In genomic region chr9:120191362-120192098, GRCm38 (mm10) we compare ENCODE assay signal across 8 mouse cellular contexts. TPM values are rescaled to one million over a fixed set of nuclear protein-coding genes. Genes with fewer than 3 reads are reported as not detected.
DNase-seq lines count a peak whose midpoint lies in the region; ATAC-seq and TF ChIP-seq lines count a peak whose summit lies in the region.

No protein-coding gene starts in this region.

- 25% methylated on average over 21 of the region's 21 CpGs for WGBS in hindbrain, postnatal 0 days
- WGBS in macrophage (ENCODE audit: missing documents), result 28% methylated on average over 21 of the region's 21 CpGs

- H3K9ac ChIP-seq in hindbrain, postnatal 0 days (replicated peaks; ENCODE audit: low read length), result peak overlapping the region; percentile 51; the same call in 1 of the 2 replicates

- ATAC-seq in hindbrain, postnatal 0 days, result peak; percentile 96

- H3K4me2 ChIP-seq in hindbrain, postnatal 0 days (ENCODE audit: low read depth, low read length), result peak overlapping the region; percentile 59

- DNase-seq in ZHBTc4 (ENCODE audit: low read depth, low spot score), result peak; percentile 91
- peak; percentile 84 to 89 for DNase-seq in cerebellum, postnatal 36 days
- DNase-seq in frontal cortex, postnatal 36 days (ENCODE audit: low spot score in 2 of 2), result peak; percentile 90 to 95
- peak; percentile 96 for DNase-seq in hindbrain, postnatal 0 days (ENCODE audit: low spot score)
- DNase-seq in left cerebral cortex, adult 18-20 months (ENCODE audit: low spot score in 2 of 2), result peak; percentile 92 to 99
- DNase-seq in right cerebral cortex, adult 2 months (ENCODE audit: low spot score in 2 of 2), result peak; percentile 96 to 97
- DNase-seq in urinary bladder, postnatal 36 days (ENCODE audit: low spot score in 2 of 2), result peak; percentile 67 to 75

- H3K27me3 ChIP-seq in hindbrain, postnatal 0 days (ENCODE audit: insufficient read depth, low read length), result no peaks in the 10 kb centered on the region

- no peaks in the 10 kb centered on the region for H3K9me3 ChIP-seq in hindbrain, postnatal 0 days (ENCODE audit: low read length)

- no peaks in the 10 kb centered on the region for H3K36me3 ChIP-seq in hindbrain, postnatal 0 days (ENCODE audit: insufficient read depth, low read length)
- no peaks in the 10 kb centered on the region for H3K36me3 ChIP-seq in macrophage (ENCODE audit: inconsistent target)

- H3K4me3 ChIP-seq in hindbrain, postnatal 0 days (ENCODE audit: low read length), result peak overlapping the region; percentile 29
- H3K4me3 ChIP-seq in macrophage (ENCODE audit: inconsistent target), result peak overlapping the region; percentile 7; the same call in 1 of the 2 replicates

- peak; percentile 90 for TF ChIP-seq CTCF in hindbrain, postnatal 0 days (IDR thresholded peaks at IDR 0.05; ENCODE audit: low read depth)

- H3K79me2 ChIP-seq in macrophage (ENCODE audit: inconsistent target), result no peaks in the 10 kb centered on the region

- peak overlapping the region; percentile 83 for H3K27ac ChIP-seq in hindbrain, postnatal 0 days
- H3K27ac ChIP-seq in macrophage, result no peak overlapping the region

- no peaks in the 10 kb centered on the region for H3K4me1 ChIP-seq in hindbrain, postnatal 0 days (ENCODE audit: insufficient read depth, low read length)

RNA-seq across cellular contexts. Expression of gene Mobp, which starts 42.0 kb away (rescaled TPM):
- 13.4 and 16.7 TPM in 2 replicates for total RNA-seq in hindbrain, postnatal 0 days (2014; rRNA removed)
- polyA plus RNA-seq in hindbrain, postnatal 0 days (2015; fragmentation: Nextera tagmentation; extraction: Ambion mirVana), result 6.8 and 11.1 TPM in 2 replicates
- 100 to 1,000 TPM; 189 to 204 TPM for total RNA-seq in left cerebral cortex, adult 18-20 months (2021)
- not detected for total RNA-seq in macrophage (2018; cell fraction: chromatin; rRNA removed)
- total RNA-seq in macrophage (2018; cell fraction: cytosol; rRNA removed), result not detected
- total RNA-seq in macrophage (2018; cell fraction: nucleus; rRNA removed), result not detected
- not detected in 3 replicates for polyA plus RNA-seq in macrophage (2018)

Comparison
In these comparisons a context has a peak if more than half of its experiments do, and no peak if none do; other contexts are left out.
1. RNA of gene Mobp, which starts 42.0 kb away (total RNA-seq): 189 to 204 TPM in left cerebral cortex, adult 18-20 months; 13.4 to 16.7 TPM in hindbrain, postnatal 0 days; every median in the first group is over 10 times any median in the second.
2. Peak in every context shown above with its lines, with median percentiles within 50 percentile points of each other: DNase-seq.